Mouse (Mus musculus) heart, postnatal 36 days (tissue): ENCODE data around the gene Mrpl37. TPM values are rescaled to one million over a fixed set of nuclear protein-coding genes. Genes with fewer than 3 reads are reported as not detected.
A peak's percentile ranks its signal among the peaks of the same experiment; 100 is the strongest.
"Not testable (repeated sequence)": the region's sequence is repeated elsewhere in the genome, so short reads cannot be mapped to it uniquely, and the experiment has no call there.

Experiments
- DNase-seq, 2 experiments: peaks; one replicate each; pipeline ENCODE4 v3.0.0; 2021 to 2022
- intact Hi-C: fragments of 180-260 bp; cut with DNase I; formaldehyde crosslinking; loops from one replicate; pipeline ENCODE4 v1.15.1; 2025
- total RNA-seq, 2 experiments: library from RNA; stranded (reverse); gene quantifications; 2 replicates each; pipeline ENCODE4 v1.2.3; 2021

Gene Mrpl37
- total RNA-seq, result 100 to 1,000 TPM; 102 to 110 TPM

- peak; percentile 95 to 98 for DNase-seq
- intact Hi-C loops, result loop anchor here (2.0 to 5.0 kb wide), 3 partner anchors 96 to 228 kb away; partner anchors contain the start of gene Ssbp3
Measured at GRCm38 (mm10) chr4:107066252-107067124, at the start of gene Mrpl37, which contains the start of gene Cyb5rl. TSS of gene Mrpl37 (minus strand) at chr4:107066868. TSS of gene Cyb5rl (plus strand) at chr4:107066988.

- intact Hi-C loops, result no loop called here
- no peak for DNase-seq
Measured at GRCm38 (mm10) chr4:107114278-107114677, 47.6 kb upstream of the Mrpl37 start.

GRCm38 (mm10) chr4:107109181-107109580, 42.5 kb upstream of the Mrpl37 start:
- DNase-seq, intact Hi-C loops: not testable (repeated sequence)

- intact Hi-C loops, result no loop called here
Measured at GRCm38 (mm10) chr4:107108291-107108731, 41.6 kb upstream of the Mrpl37 start.

GRCm38 (mm10) chr4:107106777-107107176, 40.1 kb upstream of the Mrpl37 start:
- DNase-seq, result no peak
- intact Hi-C loops, result no loop called here

More at GRCm38 (mm10) chr4:107108291-107108731, 41.6 kb upstream of the Mrpl37 start:
- DNase-seq, result no peak

- no peak for DNase-seq
- intact Hi-C loops, result no loop called here
Measured at GRCm38 (mm10) chr4:107102220-107102619, 35.6 kb upstream of the Mrpl37 start.

- DNase-seq, result no peak
- intact Hi-C loops, result no loop called here
Measured at GRCm38 (mm10) chr4:107098791-107099525, 32.3 kb upstream of the Mrpl37 start.

GRCm38 (mm10) chr4:107098375-107098774, 31.7 kb upstream of the Mrpl37 start:
- intact Hi-C loops, result no loop called here
- no peak for DNase-seq

- no peak for DNase-seq
- intact Hi-C loops, result no loop called here
Measured at GRCm38 (mm10) chr4:107097871-107098270, 31.2 kb upstream of the Mrpl37 start.

- intact Hi-C loops, result no loop called here
- no peak for DNase-seq
Measured at GRCm38 (mm10) chr4:107096841-107097373, 30.2 kb upstream of the Mrpl37 start, which contains the start of gene Cdcp2. TSS of gene Cdcp2 (plus strand) at chr4:107096891.

- intact Hi-C loops, result no loop called here
- no peak for DNase-seq
Measured at GRCm38 (mm10) chr4:107096043-107096442, 29.4 kb upstream of the Mrpl37 start.

- intact Hi-C loops, result no loop called here
- DNase-seq, result no peak
Measured at GRCm38 (mm10) chr4:107094484-107095187, 28.0 kb upstream of the Mrpl37 start.

GRCm38 (mm10) chr4:107091696-107092095, 25.0 kb upstream of the Mrpl37 start:
- no peak for DNase-seq
- intact Hi-C loops, result no loop called here

GRCm38 (mm10) chr4:107084858-107085257, 18.2 kb upstream of the Mrpl37 start:
- intact Hi-C loops, result no loop called here
- no peak for DNase-seq

- no peak for DNase-seq
- intact Hi-C loops, result no loop called here
Measured at GRCm38 (mm10) chr4:107084343-107084742, 17.7 kb upstream of the Mrpl37 start.

GRCm38 (mm10) chr4:107083126-107083525, 16.5 kb upstream of the Mrpl37 start:
- intact Hi-C loops, result no loop called here
- no peak for DNase-seq

- DNase-seq, result no peak
- intact Hi-C loops, result no loop called here
Measured at GRCm38 (mm10) chr4:107082185-107082584, 15.5 kb upstream of the Mrpl37 start.

GRCm38 (mm10) chr4:107079716-107080115, 13.0 kb upstream of the Mrpl37 start:
- intact Hi-C loops, result no loop called here
- DNase-seq, result no peak

GRCm38 (mm10) chr4:107078894-107079293, 12.2 kb upstream of the Mrpl37 start:
- no peak for DNase-seq
- intact Hi-C loops, result no loop called here

- no peak for DNase-seq
- intact Hi-C loops, result no loop called here
Measured at GRCm38 (mm10) chr4:107075456-107075855, 8.8 kb upstream of the Mrpl37 start.
